Mouse (Mus musculus): ENCODE data around the gene Dmc1.

GRCm38 (mm10) chr15:79516171-79517096 is 88.5 kb downstream of the Dmc1 start, which contains the start of gene Kdelr3:
- TF ChIP-seq CTCF (IDR thresholded peaks at IDR 0.05) (peak; percentile 30; the same call in 1 of the 2 replicates), EP300 (IDR thresholded peaks at IDR 0.05) (no peak)
